In genomic region chr19:8726609-8727390, GRCm38 (mm10) we compare ENCODE assay signal across 2 mouse cellular contexts.
A peak's percentile ranks its signal among the peaks of the same experiment; 100 is the strongest.
TF ChIP-seq lines count a peak whose summit lies in the region.

No protein-coding gene starts in this region.

TF ChIP-seq in CH12.LX, 34 proteins besides CTCF, POLR2A, EP300 and RAD21:
- TF ChIP-seq ZC3H11A (IDR thresholded peaks at IDR 0.05; ENCODE audit: low read depth, low read length): no peak
- TF ChIP-seq KAT2A (IDR thresholded peaks at IDR 0.05; ENCODE audit: insufficient replicate concordance, low read length): 0 out of 2 replicates have a peak, but pooled peaks have one; percentile 40
- no peak for TF ChIP-seq CHD1 (IDR thresholded peaks at IDR 0.05; ENCODE audit: low read depth, low read length)
- no peak for TF ChIP-seq PAX5 (IDR thresholded peaks at IDR 0.05; ENCODE audit: low read length)
- TF ChIP-seq POLR2AphosphoS2 (IDR thresholded peaks at IDR 0.05; ENCODE audit: low read depth, low read length): peak; percentile 98
- no peak for TF ChIP-seq RCOR1 (conservative IDR thresholded peaks at IDR 0.05; ENCODE audit: low read depth, low read length)
- no peak for TF ChIP-seq ZKSCAN1 (IDR thresholded peaks at IDR 0.05; ENCODE audit: borderline replicate concordance, low read depth, low read length)
- 0 out of 2 replicates have a peak, but pooled peaks have one; percentile 1 for TF ChIP-seq SMC3 (IDR thresholded peaks at IDR 0.05; ENCODE audit: low read depth, low read length)
- peak; percentile 73 for TF ChIP-seq ZMIZ1 (IDR thresholded peaks at IDR 0.05; ENCODE audit: low read depth, low read length)
- TF ChIP-seq MAX (IDR thresholded peaks at IDR 0.05; ENCODE audit: low read length): 0 out of 2 replicates have a peak, but pooled peaks have one; percentile 27
- TF ChIP-seq SIN3A (IDR thresholded peaks at IDR 0.05; ENCODE audit: low read length): 0 out of 2 replicates have a peak, but pooled peaks have one; percentile 10
- TF ChIP-seq ZNF384 (IDR thresholded peaks at IDR 0.05; ENCODE audit: low read depth, low read length): no peak
- no peak for TF ChIP-seq ETS1 (conservative IDR thresholded peaks at IDR 0.05; ENCODE audit: low read depth, low read length)
- no peak for TF ChIP-seq GABPA (IDR thresholded peaks at IDR 0.05; ENCODE audit: insufficient replicate concordance, low read depth, low read length)
- no peak for TF ChIP-seq HCFC1 (IDR thresholded peaks at IDR 0.05; ENCODE audit: low read depth, low read length)
- 0 out of 2 replicates have a peak, but pooled peaks have one; percentile 34 for TF ChIP-seq MYC (IDR thresholded peaks at IDR 0.05; ENCODE audit: low read depth, low read length)
- no peak; the same call in 1 of the 2 replicates for TF ChIP-seq NELFE (IDR thresholded peaks at IDR 0.05; ENCODE audit: low read depth, low read length)
- no peak for TF ChIP-seq BHLHE40 (IDR thresholded peaks at IDR 0.05; ENCODE audit: low read depth, low read length)

TF ChIP-seq in MEL, 35 proteins besides CTCF, POLR2A, EP300 and RAD21:
- TF ChIP-seq CHD2 (IDR thresholded peaks at IDR 0.05; ENCODE audit: low read length) (no peak), MEF2A (IDR thresholded peaks at IDR 0.05; ENCODE audit: extremely low read depth, insufficient replicate concordance, low read depth, low read length, poor library complexity, severe bottlenecking) (no peak), MYB (IDR thresholded peaks at IDR 0.05; ENCODE audit: low read depth, low read length) (no peak), SIN3A (IDR thresholded peaks at IDR 0.05; ENCODE audit: low read length) (0 out of 2 replicates have a peak, but pooled peaks have one; percentile 16), POLR2AphosphoS2 (IDR thresholded peaks at IDR 0.05; ENCODE audit: low read length) (peak; percentile 42)
